Mouse (Mus musculus) bone marrow macrophage, adult 2 months (primary cell): ENCODE measurements around the gene N4bp1.

Experiments
- CTCF ChIP-seq: IDR thresholded peaks from 2 replicates; pipeline ENCODE4 v1.5.1; 2012; ENCODE audit warnings: low read depth, mild to moderate bottlenecking, low read length, moderate library complexity
- POLR2A ChIP-seq: IDR thresholded peaks from 2 replicates; pipeline ENCODE4 v1.6.1; 2012; ENCODE audit warnings: mild to moderate bottlenecking, low read depth, low read length, borderline replicate concordance

DNA sequence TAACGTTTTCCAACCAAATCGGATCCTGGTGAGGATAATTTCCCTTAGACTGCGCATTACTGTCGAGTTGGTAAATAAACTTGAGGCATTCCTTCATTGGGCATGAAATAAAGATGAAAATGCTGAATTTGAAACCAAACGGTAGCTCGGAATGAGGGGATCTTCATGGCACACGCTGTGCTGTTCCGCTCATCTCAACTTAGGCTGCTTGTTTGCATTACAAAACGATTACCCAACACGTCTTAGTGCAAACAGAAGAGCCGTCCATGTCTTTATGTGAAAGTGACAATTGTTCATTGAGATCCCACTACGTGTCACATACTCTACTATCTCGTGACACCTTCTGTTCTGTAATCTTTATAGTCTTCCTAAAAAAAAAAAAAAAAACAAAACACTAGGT, 49.3 kb upstream of the N4bp1 start:
- TF ChIP-seq POLR2A, result no peak
- TF ChIP-seq CTCF, result no peak
